ENCODE assay signal across 15 mouse cellular contexts in the genomic region with DNA sequence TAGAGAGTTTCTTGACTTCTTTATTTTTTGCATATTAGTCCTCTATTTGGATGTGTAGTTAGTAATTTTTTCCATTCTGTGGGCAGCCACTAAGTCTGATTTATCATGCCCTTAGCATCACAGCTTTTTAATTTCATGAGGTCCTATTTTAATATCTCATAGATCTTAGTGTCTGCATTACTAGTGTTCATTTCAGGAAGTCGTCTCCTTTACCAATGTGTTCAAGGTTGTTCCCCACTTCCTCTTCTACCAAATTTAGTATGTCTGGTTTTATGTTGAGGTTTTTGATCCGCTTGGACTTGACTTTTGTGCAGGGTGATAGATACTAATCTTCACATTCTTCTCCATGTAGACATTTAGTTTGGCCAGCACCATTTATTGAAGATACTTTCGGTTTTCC.
"Had no signal": no experiment of that assay in that cellular context is flagged by ENCODE, and none has a peak within 500 bp of the region (broad histone marks: within the 10 kb centered on the region; RNA-seq: fewer than 3 reads in every experiment).

No protein-coding gene starts in this region.

- ATAC-seq: liver, postnatal 0 days; lung, postnatal 0 days; midbrain, embryonic 13.5 days; midbrain, embryonic 15.5 days had no signal

- DNase-seq: liver, postnatal 0 days; lung, adult 2 months; lung, postnatal 14 days; lung, postnatal 36 days; retina, postnatal 1 day; right cerebral cortex, adult 18-20 months; right cerebral cortex, postnatal 25 days; right cerebral cortex, postnatal 4 days; spleen, adult 18-20 months; thymus, adult 18-20 months; thymus, postnatal 14 days; thymus, postnatal 36 days had no signal
